Mouse (Mus musculus) heart, adult 2 months (tissue): ENCODE results near the gene Cdc40.

Experiments used
- CTCF ChIP-seq: fragments of 200-600 bp; IDR thresholded peaks from 2 replicates; pipeline ENCODE4 v1.8.1; 2022; ENCODE audit warnings: antibody characterized with exemption, mild to moderate bottlenecking, moderate library complexity
- EP300 ChIP-seq: fragments of 200-500 bp; IDR thresholded peaks from 2 replicates; pipeline ENCODE4 v1.6.1; 2011; ENCODE audit warnings: low read depth, low read length, control low read depth; ENCODE audit not compliant: insufficient read depth
- POLR2A ChIP-seq: fragments of 200-500 bp; IDR thresholded peaks from 2 replicates; pipeline ENCODE4 v1.6.1; 2011; ENCODE audit warnings: mild to moderate bottlenecking, low read depth, low read length, control low read depth; ENCODE audit not compliant: insufficient read depth

DNA sequence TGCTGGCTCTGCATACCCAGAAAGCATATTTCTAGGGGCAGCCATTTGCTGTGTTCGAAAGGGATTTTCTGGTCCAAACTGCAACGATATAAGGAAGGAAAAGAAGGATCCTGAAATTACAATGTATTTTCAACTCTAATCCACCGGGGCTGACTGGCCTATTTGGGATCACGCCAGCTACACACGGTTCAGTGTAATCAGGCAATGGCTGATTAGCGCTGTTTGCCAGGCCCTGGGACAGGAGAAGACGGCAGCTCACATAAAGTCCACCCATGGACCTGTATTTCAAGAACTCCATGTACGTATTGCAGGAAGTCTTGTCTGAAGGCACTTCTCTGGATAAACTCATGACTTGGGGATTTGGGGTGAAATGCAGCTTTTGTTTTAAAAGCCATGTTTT lies 25.5 kb downstream of the Cdc40 start:
- TF ChIP-seq CTCF (no peak), POLR2A (no peak), EP300 (no peak)
